Mouse (Mus musculus) liver, embryonic 14.5 days (tissue): ENCODE results near the gene Fndc9. TPM values are rescaled to one million over a fixed set of nuclear protein-coding genes. Genes with fewer than 3 reads are reported as not detected.

Experiments used
- ATAC-seq: fragments of 200-750 bp; cut with Nextera tagmentation; 2 replicates; pipeline ENCODE4 v1.8.0; 2017; ENCODE audit warnings: moderate number of reproducible peaks, mild to moderate bottlenecking, moderate library complexity; ENCODE audit not compliant: insufficient read depth
- DNase-seq, 3 experiments: peaks; one replicate each; pipeline ENCODE4 v3.0.0-alpha.2; 2012 to 2013; ENCODE audit warnings: low read depth in 3 of 3, low spot score in 3 of 3
- H3K27ac ChIP-seq: fragments of 300-500 bp; sonication (generic); 2 replicates; pipeline ENCODE4 v1.5.1; 2014; ENCODE audit warnings: moderate library complexity, mild to moderate bottlenecking, control low read depth, inconsistent platforms
- H3K27me3 ChIP-seq: fragments of 300-500 bp; sonication (generic); 2 replicates; pipeline ENCODE4 v1.6.1; 2014; ENCODE audit warnings: mild to moderate bottlenecking, low read length, moderate library complexity; ENCODE audit not compliant: control insufficient read depth, insufficient read depth
- H3K36me3 ChIP-seq: fragments of 300-500 bp; sonication (generic); replicated peaks from 2 replicates; pipeline ENCODE4 v1.6.1; 2014; ENCODE audit warnings: low read depth; ENCODE audit not compliant: control insufficient read depth, insufficient read depth
- H3K4me1 ChIP-seq, 2 experiments: fragments of 200-500 bp in 1 of 2; fragments of 300-500 bp in 1 of 2; sonication (generic) in 1 of 2; replicated peaks; 2 replicates each; pipeline ENCODE4 v1.6.1; 2012 to 2014; ENCODE audit warnings: antibody characterized with exemption in 1 of 2, inconsistent platforms in 1 of 2, low read length in 1 of 2; ENCODE audit not compliant: control insufficient read depth in 2 of 2, insufficient read depth in 2 of 2
- H3K4me2 ChIP-seq: fragments of 300-500 bp; sonication (generic); 2 replicates; pipeline ENCODE4 v1.6.1; 2014; ENCODE audit warnings: low read depth, mild to moderate bottlenecking, control low read depth, moderate library complexity
- H3K4me3 ChIP-seq, 2 experiments: fragments of 200-500 bp in 1 of 2; fragments of 300-500 bp in 1 of 2; sonication (generic) in 1 of 2; 2 replicates each; pipeline ENCODE4 v1.5.1; 2012 to 2014; ENCODE audit warnings: low read depth in 2 of 2, low read length in 2 of 2, mild to moderate bottlenecking in 2 of 2, control low read depth in 1 of 2, inconsistent platforms in 1 of 2, moderate library complexity in 1 of 2; ENCODE audit not compliant: insufficient read depth in 1 of 2
- H3K9ac ChIP-seq: fragments of 300-500 bp; sonication (generic); replicated peaks from 2 replicates; pipeline ENCODE4 v1.6.1; 2014; ENCODE audit warnings: mild to moderate bottlenecking, control low read depth, moderate library complexity
- H3K9me3 ChIP-seq: fragments of 300-500 bp; sonication (generic); 2 replicates; pipeline ENCODE4 v1.6.1; 2016; ENCODE audit warnings: low read length, mixed read lengths; ENCODE audit not compliant: control insufficient read depth
- CTCF ChIP-seq: IDR thresholded peaks from 2 replicates; pipeline ENCODE4 v1.5.1; 2016; ENCODE audit warnings: antibody characterized with exemption, low read depth, control low read depth
- EP300 ChIP-seq: IDR thresholded peaks from 2 replicates; pipeline ENCODE4 v1.6.1; 2016; ENCODE audit warnings: antibody characterized with exemption, low read depth
- WGBS: fragments of 180-500 bp; shearing (Covaris S2); extraction: QIAGEN DNeasy Blood & Tissue Kit; methylation state at CpG from one replicate; pipeline ENCODE4 v1.1.7; 2014; ENCODE audit not compliant: insufficient replicate concordance; 5-methylcytosine and 5-hydroxymethylcytosine counted together
- polyA plus RNA-seq, 2 experiments: library from polyadenylated mRNA; depleted of rRNA in 1 of 2; stranded (reverse) in 1 of 2; unstranded in 1 of 2; fragments of >200 nt; fragmentation: Nextera tagmentation in 1 of 2; extraction: Ambion mirVana in 1 of 2; gene quantifications; 2 replicates each; pipeline versions ENCODE4 v1.2.1 to v1.2.3; 2012 to 2014

The Fndc9 gene
- polyA plus RNA-seq, 2 experiments, result not detected

DNA sequence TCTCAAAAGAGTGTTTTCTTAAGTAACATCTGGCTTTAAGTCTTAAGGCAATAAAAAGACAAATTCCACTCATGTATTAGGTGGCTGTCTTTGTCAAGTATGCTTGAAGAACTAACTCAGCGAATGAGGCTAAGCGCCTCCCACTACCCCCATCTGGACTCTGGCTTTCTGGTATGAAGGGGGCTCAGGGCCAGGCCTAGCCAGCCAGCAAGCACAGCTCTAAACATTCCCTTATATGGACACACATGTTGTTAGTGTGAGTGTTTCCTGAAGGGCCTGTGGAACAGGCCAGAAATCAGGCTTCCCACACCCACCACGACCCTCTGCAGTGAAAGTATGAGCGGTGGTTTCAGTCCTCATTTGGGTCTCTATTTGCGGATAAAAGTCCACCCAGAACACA lies 21.5 kb upstream of the Fndc9 start:
- peaks cover 0 to 11% of the 10 kb centered on the region in 2 experiments; a peak in 2 of 4 replicates for H3K4me1 ChIP-seq
- no peak overlapping the region for H3K9ac ChIP-seq
- no peak overlapping the region for H3K4me3 ChIP-seq
- DNase-seq, result no peak
- H3K4me2 ChIP-seq, result no peak overlapping the region
- no peaks in the 10 kb centered on the region for H3K27me3 ChIP-seq
- 58% methylated on average over 5 of the region's 5 CpGs for WGBS
- ATAC-seq, result no peak
- no peaks in the 10 kb centered on the region for H3K36me3 ChIP-seq
- no peak overlapping the region for H3K27ac ChIP-seq
- no peaks in the 10 kb centered on the region for H3K9me3 ChIP-seq
- TF ChIP-seq EP300 (no peak), CTCF (no peak)

DNA sequence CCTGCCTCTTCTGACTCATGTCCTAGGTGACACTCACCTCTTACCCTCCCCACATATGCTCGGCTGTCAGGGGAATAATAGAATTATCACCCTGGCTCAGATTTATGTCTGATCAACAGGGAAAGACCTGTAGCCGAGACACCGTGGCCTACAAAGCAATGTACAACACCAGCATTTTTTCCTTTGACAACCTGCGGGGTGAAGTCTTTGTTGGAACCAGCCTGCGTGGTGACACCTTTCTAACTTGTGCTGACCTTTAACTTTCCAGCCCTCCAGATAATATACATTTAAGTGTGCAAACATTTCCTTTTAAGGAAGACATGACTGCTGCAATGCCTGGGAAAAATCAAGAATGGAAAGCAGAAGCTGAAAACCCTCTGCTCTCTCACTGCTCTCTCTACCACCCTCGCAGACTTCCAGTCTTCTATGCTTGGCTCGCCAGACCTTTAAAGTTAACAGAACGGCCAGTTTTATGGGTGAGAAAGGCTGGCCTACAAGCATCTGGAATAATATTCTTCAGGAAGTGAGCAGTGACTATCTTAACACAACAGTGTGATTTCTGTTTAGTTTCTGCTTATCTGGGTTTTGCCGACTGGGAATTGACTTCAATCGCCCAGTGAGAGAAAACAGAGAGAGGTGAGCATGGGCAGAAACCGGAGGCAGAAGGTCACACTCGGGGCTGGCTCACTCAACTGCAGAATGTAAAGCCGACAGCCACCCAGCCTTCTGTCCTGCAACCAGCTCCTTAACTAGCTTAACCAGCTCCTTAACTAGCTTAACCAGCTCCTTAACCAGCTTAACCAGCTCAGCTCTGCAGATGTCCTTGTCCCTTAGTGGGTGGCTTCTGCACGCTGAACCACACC lies 20.7 kb upstream of the Fndc9 start:
- TF ChIP-seq EP300 (no peak), CTCF (no peak)
- Histone ChIP-seq H3K9me3 (no peaks in the 10 kb centered on the region), H3K4me2 (no peak overlapping the region), H3K36me3 (no peaks in the 10 kb centered on the region), H3K27me3 (no peaks in the 10 kb centered on the region), H3K27ac (no peak overlapping the region), H3K4me3 (no peak overlapping the region), H3K9ac (no peak overlapping the region), H3K4me1 (peaks cover 0 to 11% of the 10 kb centered on the region in 2 experiments; a peak in 2 of 4 replicates)
- 47% methylated on average over 14 of the region's 14 CpGs for WGBS
- ATAC-seq (no peak), DNase-seq (no peak)

DNA sequence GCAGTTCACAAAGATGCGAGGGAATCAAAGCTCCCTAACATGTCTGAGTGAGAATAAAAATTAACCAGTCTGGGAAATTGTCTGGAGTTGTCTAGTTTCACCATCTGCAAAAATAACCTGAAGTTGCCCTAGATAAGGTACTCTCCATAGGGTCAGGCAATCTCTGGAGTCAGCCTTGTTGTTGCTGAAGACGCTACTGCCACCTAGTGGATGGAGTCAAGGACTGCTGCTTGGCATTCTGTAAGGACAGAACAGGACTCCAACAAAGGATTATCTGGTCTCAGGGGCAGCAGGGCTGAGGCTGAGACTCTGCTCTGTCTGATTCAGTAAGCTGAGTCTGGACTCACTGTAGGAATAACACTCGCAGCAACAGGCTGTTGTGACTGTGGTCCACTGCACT lies 20.0 kb upstream of the Fndc9 start:
- Histone ChIP-seq H3K4me2 (no peak overlapping the region), H3K27me3 (no peaks in the 10 kb centered on the region), H3K27ac (no peak overlapping the region), H3K4me3 (no peak overlapping the region), H3K36me3 (no peaks in the 10 kb centered on the region), H3K9me3 (no peaks in the 10 kb centered on the region), H3K4me1 (peaks cover 0 to 11% of the 10 kb centered on the region in 2 experiments; a peak in 2 of 4 replicates), H3K9ac (no peak overlapping the region)
- peak; percentile 60 to 65 (median 63) for DNase-seq
- 24% methylated on average over 3 of the region's 3 CpGs for WGBS
- ATAC-seq, result peak; percentile 48; the same call in 1 of the 2 replicates
- no peak for TF ChIP-seq EP300
- TF ChIP-seq CTCF, result peak; percentile 95

DNA sequence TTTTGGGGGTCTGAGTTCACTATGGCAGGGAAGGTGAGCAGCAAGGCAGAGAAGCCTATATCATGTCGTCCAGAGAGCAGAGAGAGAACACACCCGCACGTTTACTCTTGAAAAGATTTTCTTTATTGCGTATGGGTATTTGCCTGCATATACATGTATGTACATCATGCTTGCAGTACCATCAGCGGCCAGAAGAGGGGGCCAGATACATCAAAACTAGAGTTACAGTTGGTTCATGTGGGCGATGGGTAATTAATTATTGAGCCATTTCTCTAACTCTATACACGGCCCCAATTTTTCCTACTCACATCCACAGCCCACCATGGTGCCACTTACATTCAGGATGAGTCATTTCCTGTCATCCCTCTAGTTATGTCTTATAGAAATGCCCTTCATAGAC lies 18.7 kb upstream of the Fndc9 start:
- WGBS, result 53% methylated on average over 7 of the region's 7 CpGs
- Histone ChIP-seq H3K27me3 (no peaks in the 10 kb centered on the region), H3K4me3 (no peak overlapping the region), H3K9me3 (no peaks in the 10 kb centered on the region), H3K27ac (no peak overlapping the region), H3K4me1 (peaks cover 0 to 11% of the 10 kb centered on the region in 2 experiments; a peak in 2 of 4 replicates), H3K9ac (no peak overlapping the region), H3K4me2 (no peak overlapping the region), H3K36me3 (no peaks in the 10 kb centered on the region)
- no peak for ATAC-seq
- TF ChIP-seq CTCF, result peak; percentile 70
- no peak for TF ChIP-seq EP300
- DNase-seq, result peak; percentile 23 to 46 (median 36)

DNA sequence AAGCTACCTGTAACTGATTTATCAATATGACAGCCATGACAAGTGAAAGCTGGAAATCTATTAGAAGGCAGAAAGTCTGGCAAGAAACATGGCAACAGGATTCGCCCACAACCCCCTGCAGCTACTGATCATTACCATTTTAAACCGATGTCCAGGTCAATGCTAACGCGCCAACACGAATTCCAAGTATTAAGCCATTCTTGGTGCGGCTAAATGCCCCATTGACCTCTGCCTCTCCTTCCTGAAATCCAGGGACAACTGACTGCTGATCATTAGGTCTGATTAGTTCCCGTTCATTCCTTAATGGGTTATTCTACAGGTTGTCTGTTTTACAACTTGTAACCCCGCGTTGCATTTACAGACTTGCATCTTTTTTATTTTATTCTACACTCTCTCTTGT lies 17.6 kb upstream of the Fndc9 start:
- Histone ChIP-seq H3K27ac (no peak overlapping the region), H3K4me3 (no peak overlapping the region), H3K4me2 (no peak overlapping the region), H3K9ac (no peak overlapping the region), H3K27me3 (no peaks in the 10 kb centered on the region), H3K4me1 (peaks cover 0 to 11% of the 10 kb centered on the region in 2 experiments; a peak in 2 of 4 replicates), H3K36me3 (no peaks in the 10 kb centered on the region), H3K9me3 (no peaks in the 10 kb centered on the region)
- no peak for ATAC-seq
- 75% methylated on average over 9 of the region's 9 CpGs for WGBS
- DNase-seq, result no peak
- TF ChIP-seq EP300 (no peak), CTCF (no peak)
